Mouse (Mus musculus): Measurements from ENCODE around the gene Fah.

GRCm38 (mm10) chr7:84646256-84646655 lies 39.7 kb upstream of the Fah start:
- TF ChIP-seq CTCF (IDR thresholded peaks at IDR 0.05; ENCODE audit: low read depth) (no peak), EP300 (optimal IDR thresholded peaks at IDR 0.05) (no peak)
